Mouse (Mus musculus): ENCODE data around the gene Dock7. TPM values are rescaled to one million over a fixed set of nuclear protein-coding genes. Genes with fewer than 3 reads are reported as not detected.
"Not testable (repeated sequence)": the region's sequence is repeated elsewhere in the genome, so short reads cannot be mapped to it uniquely, and the experiment has no call there.

Gene Dock7
- polyA plus RNA-seq, 1 experiment from 2014 or later, result 106 TPM

DNA sequence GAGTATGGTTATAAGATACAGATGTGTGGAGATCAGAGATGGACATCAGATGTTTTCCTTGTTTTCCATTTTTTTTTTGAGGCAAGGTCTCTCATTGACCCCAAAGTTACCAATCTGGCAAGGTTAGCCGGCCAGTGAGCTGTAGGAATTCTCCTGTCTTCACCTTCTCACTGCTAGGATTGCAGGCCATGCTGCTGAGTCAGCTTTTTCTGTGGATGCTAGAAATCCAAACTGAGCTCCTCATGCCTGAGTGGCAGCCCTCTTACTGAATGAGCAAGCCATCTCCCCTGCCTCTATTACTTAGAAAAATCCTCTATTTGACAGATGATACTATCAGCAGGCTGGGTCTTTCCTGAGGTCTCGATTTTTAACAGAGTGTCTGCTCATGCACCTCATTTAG, 142.0 kb downstream of the Dock7 start:
- Histone ChIP-seq H3K27me3 (replicated peaks) (no peaks in the 10 kb centered on the region), H3K9me3 (no peaks in the 10 kb centered on the region), H3K4me1 (no peaks in the 10 kb centered on the region), H3K4me2 (replicated peaks) (no peak overlapping the region), H3K36me3 (peaks cover 37% of the 10 kb centered on the region), H3K4me3 (no peak overlapping the region), H3K9ac (no peak overlapping the region), H3K27ac (no peak overlapping the region)
- no peak for ATAC-seq (ENCODE audit: low FRiP score, low read depth)
- 90% methylated on average over 2 of the region's 2 CpGs for WGBS

GRCm38 (mm10) chr4:98978288-98978687, 142.4 kb downstream of the Dock7 start:
- peaks cover 35% of the 10 kb centered on the region for H3K36me3 ChIP-seq
- not testable (repeated sequence) for H3K9me3 ChIP-seq; H3K27ac ChIP-seq; ATAC-seq (ENCODE audit: low FRiP score, low read depth); H3K27me3 ChIP-seq (replicated peaks); H3K4me1 ChIP-seq; H3K9ac ChIP-seq; H3K4me2 ChIP-seq (replicated peaks); H3K4me3 ChIP-seq
- WGBS, result 94% methylated on average over 2 of the region's 2 CpGs

DNA sequence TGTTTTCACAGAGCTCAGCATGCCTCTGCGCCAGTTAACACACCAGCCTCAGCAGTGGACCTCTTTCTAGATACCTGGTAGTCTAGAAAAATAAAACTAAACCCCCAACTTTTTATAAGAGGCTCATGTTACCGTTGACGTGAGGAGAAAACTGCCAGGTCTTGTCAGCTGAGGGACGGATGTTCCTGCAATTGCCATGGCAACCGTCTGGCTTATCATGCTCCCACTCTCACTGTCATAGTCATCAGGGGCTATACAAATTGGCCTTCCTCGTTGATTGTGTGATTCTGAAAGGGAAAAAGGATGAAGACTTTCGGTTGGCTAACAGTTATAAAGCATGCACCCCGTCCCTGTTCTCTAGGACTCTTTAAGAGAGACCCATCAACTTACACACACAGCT, 145.0 kb downstream of the Dock7 start:
- Histone ChIP-seq H3K4me3 (no peak overlapping the region), H3K27ac (no peak overlapping the region), H3K36me3 (peaks cover 47% of the 10 kb centered on the region), H3K4me1 (no peaks in the 10 kb centered on the region), H3K4me2 (replicated peaks) (no peak overlapping the region), H3K9ac (no peak overlapping the region), H3K27me3 (replicated peaks) (no peaks in the 10 kb centered on the region), H3K9me3 (no peaks in the 10 kb centered on the region)
- ATAC-seq (ENCODE audit: low FRiP score, low read depth), result no peak
- WGBS, result 66% methylated on average over 8 of the region's 8 CpGs

GRCm38 (mm10) chr4:98969946-98970345, 150.8 kb downstream of the Dock7 start:
- no peaks in the 10 kb centered on the region for H3K4me1 ChIP-seq
- no peaks in the 10 kb centered on the region for H3K9me3 ChIP-seq
- H3K9ac ChIP-seq, result no peak overlapping the region
- H3K36me3 ChIP-seq, result peaks cover 65% of the 10 kb centered on the region
- H3K4me2 ChIP-seq (replicated peaks), result no peak overlapping the region
- H3K27ac ChIP-seq, result no peak overlapping the region
- H3K27me3 ChIP-seq (replicated peaks), result no peaks in the 10 kb centered on the region
- WGBS, result 95% methylated on average over 3 of the region's 3 CpGs
- H3K4me3 ChIP-seq, result no peak overlapping the region
- no peak for ATAC-seq (ENCODE audit: low FRiP score, low read depth)

- Histone ChIP-seq H3K27ac (no peak overlapping the region), H3K4me2 (replicated peaks) (no peak overlapping the region), H3K36me3 (peaks cover 61% of the 10 kb centered on the region), H3K27me3 (replicated peaks) (no peaks in the 10 kb centered on the region), H3K4me1 (no peaks in the 10 kb centered on the region), H3K9ac (no peak overlapping the region), H3K9me3 (no peaks in the 10 kb centered on the region), H3K4me3 (no peak overlapping the region)
- no peak for ATAC-seq (ENCODE audit: low FRiP score, low read depth)
- 94% methylated on average over 3 of the region's 3 CpGs for WGBS
Observed at GRCm38 (mm10) chr4:98960243-98960642, 160.5 kb downstream of the Dock7 start.

GRCm38 (mm10) chr4:98955986-98956385, 164.7 kb downstream of the Dock7 start:
- WGBS, result 94% methylated on average over 8 of the region's 8 CpGs
- peaks cover 45% of the 10 kb centered on the region for H3K36me3 ChIP-seq
- no peak for ATAC-seq (ENCODE audit: low FRiP score, low read depth)
- no peak overlapping the region for H3K27ac ChIP-seq
- H3K4me1 ChIP-seq, result no peaks in the 10 kb centered on the region
- no peak overlapping the region for H3K4me3 ChIP-seq
- H3K9ac ChIP-seq, result no peak overlapping the region
- no peaks in the 10 kb centered on the region for H3K9me3 ChIP-seq
- H3K4me2 ChIP-seq (replicated peaks), result no peak overlapping the region
- H3K27me3 ChIP-seq (replicated peaks), result no peaks in the 10 kb centered on the region

DNA sequence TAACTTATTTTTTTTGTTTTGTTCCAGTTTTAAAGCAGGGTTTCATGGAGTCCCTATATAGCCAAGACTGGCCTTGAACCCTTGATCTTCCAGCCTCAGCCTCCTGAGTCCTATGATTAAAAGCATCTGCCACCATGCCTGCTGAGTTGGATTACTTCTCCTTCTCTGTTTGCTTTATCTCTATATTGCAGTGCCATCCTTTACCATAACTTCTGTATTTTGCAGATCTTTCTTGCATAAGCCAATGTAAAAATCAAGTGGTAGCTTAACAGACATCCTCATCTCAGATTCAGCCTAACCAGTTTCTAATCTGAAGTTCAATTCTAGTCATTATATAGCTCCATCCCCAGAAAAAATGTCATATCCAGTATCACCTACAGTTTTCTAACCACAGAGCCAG, 170.2 kb downstream of the Dock7 start:
- H3K27me3 ChIP-seq (replicated peaks), result no peaks in the 10 kb centered on the region
- peaks cover 17% of the 10 kb centered on the region for H3K36me3 ChIP-seq
- no peak overlapping the region for H3K27ac ChIP-seq
- no peaks in the 10 kb centered on the region for H3K4me1 ChIP-seq
- H3K4me3 ChIP-seq, result no peak overlapping the region
- H3K9ac ChIP-seq, result no peak overlapping the region
- ATAC-seq (ENCODE audit: low FRiP score, low read depth), result no peak
- H3K9me3 ChIP-seq, result no peaks in the 10 kb centered on the region
- no peak overlapping the region for H3K4me2 ChIP-seq (replicated peaks)

DNA sequence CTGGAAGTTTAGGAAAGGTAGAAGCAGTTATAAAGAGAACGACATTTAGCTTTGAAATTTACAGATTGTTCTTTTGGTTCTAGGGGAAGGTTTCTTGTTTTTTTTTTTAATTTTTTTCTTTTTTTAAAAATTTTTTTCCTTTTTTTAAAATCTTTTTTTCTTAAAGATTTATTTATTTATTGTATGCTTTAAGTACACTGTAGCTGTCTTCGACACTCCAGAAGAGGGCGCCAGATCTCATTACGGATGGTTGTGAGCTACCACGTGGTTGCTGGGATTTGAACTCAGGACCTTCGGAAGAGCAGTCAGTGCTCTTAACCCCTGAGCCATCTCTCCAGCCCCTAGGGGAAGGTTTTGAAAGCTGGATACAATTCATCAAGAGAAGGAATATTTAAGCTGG, 182.5 kb downstream of the Dock7 start:
- H3K4me1 ChIP-seq; ATAC-seq (ENCODE audit: low FRiP score, low read depth); H3K9me3 ChIP-seq; H3K9ac ChIP-seq; H3K4me3 ChIP-seq; H3K4me2 ChIP-seq (replicated peaks); H3K27ac ChIP-seq; H3K27me3 ChIP-seq (replicated peaks): not testable (repeated sequence)
- peaks cover 60% of the 10 kb centered on the region for H3K36me3 ChIP-seq
- WGBS, result 94% methylated on average over 6 of the region's 6 CpGs

DNA sequence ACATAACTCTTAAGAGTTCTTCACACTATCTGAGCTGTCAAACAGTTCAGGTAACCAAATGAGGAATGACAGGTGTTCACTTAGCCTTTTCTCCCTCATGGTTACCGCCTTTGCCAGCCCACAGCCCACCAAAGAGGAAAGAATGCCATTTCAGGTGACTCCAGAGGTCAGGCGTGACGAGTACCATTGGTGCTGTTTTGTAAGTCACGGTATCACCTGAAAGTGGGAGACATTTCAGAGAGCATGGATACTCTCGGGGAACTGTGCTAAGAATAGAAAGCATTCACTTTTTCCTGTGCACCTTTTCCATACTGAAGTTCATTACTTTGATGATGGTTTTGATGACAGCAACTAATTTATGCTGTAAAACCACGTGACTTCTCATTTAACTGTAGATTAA, 184.7 kb downstream of the Dock7 start:
- Histone ChIP-seq H3K4me2 (replicated peaks) (no peak overlapping the region), H3K27ac (no peak overlapping the region), H3K4me1 (no peaks in the 10 kb centered on the region), H3K27me3 (replicated peaks) (no peaks in the 10 kb centered on the region), H3K4me3 (no peak overlapping the region), H3K9ac (no peak overlapping the region), H3K9me3 (no peaks in the 10 kb centered on the region), H3K36me3 (peaks cover 52% of the 10 kb centered on the region)
- 88% methylated on average over 6 of the region's 6 CpGs for WGBS
- ATAC-seq (ENCODE audit: low FRiP score, low read depth), result no peak

DNA sequence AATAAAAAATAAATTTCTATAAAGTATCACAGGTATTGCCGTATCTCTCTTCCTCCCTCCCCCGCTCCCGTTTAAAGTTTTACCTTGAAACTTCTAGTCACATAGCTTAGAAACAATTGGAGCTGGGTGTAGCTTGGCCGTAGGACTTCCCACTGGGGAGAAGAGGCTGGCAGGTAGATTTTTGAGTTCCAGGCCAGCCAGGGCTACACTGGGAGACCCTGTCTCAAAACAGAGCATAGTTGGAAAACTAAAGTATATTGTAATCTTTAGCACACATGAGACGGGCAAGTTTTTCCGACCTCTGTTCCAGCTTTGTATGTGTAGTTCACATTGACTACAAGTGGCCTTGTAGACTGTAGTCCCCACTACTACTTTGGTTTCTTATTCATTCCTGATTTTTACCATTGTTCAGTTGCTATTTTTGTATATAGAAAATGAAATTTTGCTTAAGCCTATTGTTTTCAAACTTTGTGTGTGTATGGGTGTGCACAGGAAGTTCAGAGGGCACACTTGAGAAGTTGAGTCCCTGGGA, 195.4 kb downstream of the Dock7 start:
- H3K36me3 ChIP-seq, result peaks cover 7% of the 10 kb centered on the region; the same call in 1 of the 2 replicates
- H3K27me3 ChIP-seq (replicated peaks), result no peaks in the 10 kb centered on the region
- no peak overlapping the region for H3K27ac ChIP-seq
- no peaks in the 10 kb centered on the region for H3K9me3 ChIP-seq
- H3K4me3 ChIP-seq, result peak overlapping the region; percentile 94; the same call in 1 of the 2 replicates
- H3K4me2 ChIP-seq (replicated peaks), result peak overlapping the region; percentile 87
- H3K9ac ChIP-seq, result 0 out of 2 replicates have a peak overlapping the region, but pooled peaks have one; percentile 3
- WGBS, result 32% methylated on average over 6 of the region's 6 CpGs
- no peak for ATAC-seq (ENCODE audit: low FRiP score, low read depth)
- peaks cover 17% of the 10 kb centered on the region for H3K4me1 ChIP-seq

GRCm38 (mm10) chr4:98924906-98925178, 195.9 kb downstream of the Dock7 start:
- no peak overlapping the region for H3K27ac ChIP-seq
- no peaks in the 10 kb centered on the region for H3K9me3 ChIP-seq
- WGBS, result 2% methylated on average over 2 of the region's 2 CpGs
- peak overlapping the region; percentile 92 for H3K9ac ChIP-seq
- H3K36me3 ChIP-seq, result peaks cover 4% of the 10 kb centered on the region; the same call in 1 of the 2 replicates
- peaks cover 17% of the 10 kb centered on the region for H3K4me1 ChIP-seq
- H3K4me2 ChIP-seq (replicated peaks), result peak overlapping the region; percentile 87
- no peaks in the 10 kb centered on the region for H3K27me3 ChIP-seq (replicated peaks)
- peak overlapping the region; percentile 94 for H3K4me3 ChIP-seq
- no peak for ATAC-seq (ENCODE audit: low FRiP score, low read depth)

DNA sequence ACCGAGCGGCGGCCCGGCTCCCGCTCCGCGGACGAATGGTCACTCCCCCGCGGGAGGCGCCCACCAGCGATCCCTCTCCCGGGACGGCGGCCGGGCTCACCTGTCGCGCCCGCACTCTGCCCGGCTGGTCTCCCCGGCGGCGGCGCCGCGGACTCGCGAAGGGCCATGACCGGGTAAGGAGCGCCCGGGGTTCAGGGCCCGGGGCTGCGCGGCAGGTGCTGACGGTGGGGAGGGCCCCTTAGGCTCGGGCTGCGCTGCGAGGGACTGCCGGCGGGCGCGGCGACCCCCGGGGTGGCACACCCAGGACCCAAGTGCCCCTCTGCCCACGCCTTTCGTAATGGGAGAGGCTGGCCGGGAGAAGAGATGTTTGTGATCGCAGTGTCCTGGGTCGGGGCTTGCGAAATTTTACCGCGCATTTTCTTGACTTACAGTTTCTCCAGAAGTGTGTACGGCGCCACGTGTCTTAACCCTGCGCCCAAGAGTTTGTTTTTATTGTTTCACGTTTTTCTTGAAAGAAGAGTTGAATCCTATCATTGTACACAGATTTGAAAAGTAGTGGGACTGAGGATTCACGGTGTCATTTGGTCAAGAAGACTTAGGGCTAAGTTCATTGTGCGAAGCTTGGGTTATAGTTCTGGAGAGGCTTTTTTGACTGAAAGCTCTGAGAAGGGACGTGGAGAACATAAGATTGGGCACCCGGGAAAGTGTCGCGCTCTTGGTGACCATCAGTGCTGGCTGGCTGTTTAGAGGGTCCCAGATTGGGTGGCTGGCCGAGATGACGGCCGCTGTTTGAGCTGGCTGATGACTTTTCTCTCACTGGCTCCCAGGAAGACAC, 196.4 kb downstream of the Dock7 start:
- H3K9me3 ChIP-seq, result no peaks in the 10 kb centered on the region
- H3K9ac ChIP-seq, result peak overlapping the region; percentile 92
- H3K36me3 ChIP-seq, result peaks cover 4% of the 10 kb centered on the region; the same call in 1 of the 2 replicates
- no peaks in the 10 kb centered on the region for H3K27me3 ChIP-seq (replicated peaks)
- WGBS, result under 1% methylated on average over 60 of the region's 66 CpGs
- H3K4me1 ChIP-seq, result peaks cover 17% of the 10 kb centered on the region
- H3K4me2 ChIP-seq (replicated peaks), result peak overlapping the region; percentile 87
- peak overlapping the region; percentile 99 for H3K27ac ChIP-seq
- H3K4me3 ChIP-seq, result peak overlapping the region; percentile 94
- ATAC-seq (ENCODE audit: low FRiP score, low read depth), result peak; percentile 31

GRCm38 (mm10) chr4:98923568-98924070, 197.1 kb downstream of the Dock7 start, which contains the start of gene Usp1:
Usp1 (plus strand) TSS chr4:98923810.
- H3K4me1 ChIP-seq, result peaks cover 17% of the 10 kb centered on the region
- no peaks in the 10 kb centered on the region for H3K9me3 ChIP-seq
- peak within 1 kb of the TSS; percentile 94 for H3K4me3 ChIP-seq
- ATAC-seq (ENCODE audit: low FRiP score, low read depth), result peak; percentile 74
- no peaks in the 10 kb centered on the region for H3K36me3 ChIP-seq
- no peaks in the 10 kb centered on the region for H3K27me3 ChIP-seq (replicated peaks)
- WGBS, result under 1% methylated on average over 67 of the region's 67 CpGs
- H3K27ac ChIP-seq, result peak within 1 kb of the TSS; percentile 99
- H3K9ac ChIP-seq, result peak within 1 kb of the TSS; percentile 92
- H3K4me2 ChIP-seq (replicated peaks), result peak within 1 kb of the TSS; percentile 87
